Mouse (Mus musculus): ENCODE results near the gene Snrpa1. TPM values are rescaled to one million over a fixed set of nuclear protein-coding genes. Genes with fewer than 3 reads are reported as not detected.
"Not testable (repeated sequence)": the region's sequence is repeated elsewhere in the genome, so short reads cannot be mapped to it uniquely, and the experiment has no call there.

Gene Snrpa1
- polyA plus RNA-seq, 1 experiment from 2014 or later = 158 TPM

DNA sequence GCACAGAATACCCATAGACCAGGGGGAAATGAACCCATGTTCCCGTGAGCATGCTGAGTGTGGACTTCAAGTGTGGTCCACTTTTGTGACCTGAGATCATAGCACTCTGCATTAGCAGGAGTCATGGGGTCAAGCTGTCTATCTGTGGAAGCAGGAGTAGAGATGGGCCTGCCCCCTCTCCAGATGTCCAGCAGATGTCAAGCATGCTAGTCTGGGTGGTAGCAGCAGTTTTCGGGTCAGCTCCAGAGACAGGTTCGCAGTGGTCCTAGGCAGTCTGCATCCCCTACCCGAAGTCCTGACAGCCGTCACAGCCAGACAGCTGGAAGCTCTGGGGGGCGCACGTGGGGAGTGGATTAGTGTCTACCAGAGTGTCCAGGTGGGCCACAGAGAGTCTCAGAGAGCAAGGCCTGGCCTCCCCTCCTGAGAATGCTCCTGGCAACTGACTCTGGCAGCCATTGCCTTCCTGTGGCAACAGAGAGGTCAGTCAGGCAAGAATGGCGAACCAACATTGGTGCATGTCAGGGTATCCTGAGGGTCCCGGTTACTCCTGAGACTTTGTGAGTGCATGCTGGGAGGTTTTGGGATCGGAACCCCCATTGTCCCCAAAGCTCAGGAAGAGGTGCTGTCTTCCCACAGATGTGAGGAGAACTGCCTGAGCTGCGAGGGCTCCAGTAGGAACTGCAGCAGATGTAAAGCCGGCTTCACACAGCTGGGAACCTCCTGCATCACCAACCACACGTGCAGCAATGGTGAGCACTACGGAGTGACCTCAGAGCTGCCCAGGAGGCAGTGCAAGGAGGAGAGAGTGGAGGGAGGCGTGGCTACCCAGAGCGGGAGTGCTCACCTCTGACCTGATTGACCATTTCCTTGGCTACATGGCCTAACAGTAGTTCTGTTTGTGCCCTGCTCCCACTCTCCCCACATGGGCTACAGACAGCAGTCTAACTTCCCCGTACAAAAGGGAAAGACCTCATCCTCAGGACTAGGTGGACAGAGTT is 11.6 kb upstream of the Snrpa1 start:
- Histone ChIP-seq H3K4me1 (peaks cover 40% of the 10 kb centered on the region), H3K4me2 (replicated peaks) (no peak overlapping the region), H3K27ac (replicated peaks) (no peak overlapping the region), H3K36me3 (no peaks in the 10 kb centered on the region), H3K9me3 (replicated peaks) (no peaks in the 10 kb centered on the region), H3K9ac (no peak overlapping the region), H3K4me3 (replicated peaks) (no peak overlapping the region), H3K27me3 (peaks cover 8% of the 10 kb centered on the region; the same call in 1 of the 2 replicates)
- ATAC-seq (ENCODE audit: insufficient number of reproducible peaks, low FRiP score, low TSS enrichment, low read depth) = no peak
- 42% methylated on average over 17 of the region's 17 CpGs for WGBS

DNA sequence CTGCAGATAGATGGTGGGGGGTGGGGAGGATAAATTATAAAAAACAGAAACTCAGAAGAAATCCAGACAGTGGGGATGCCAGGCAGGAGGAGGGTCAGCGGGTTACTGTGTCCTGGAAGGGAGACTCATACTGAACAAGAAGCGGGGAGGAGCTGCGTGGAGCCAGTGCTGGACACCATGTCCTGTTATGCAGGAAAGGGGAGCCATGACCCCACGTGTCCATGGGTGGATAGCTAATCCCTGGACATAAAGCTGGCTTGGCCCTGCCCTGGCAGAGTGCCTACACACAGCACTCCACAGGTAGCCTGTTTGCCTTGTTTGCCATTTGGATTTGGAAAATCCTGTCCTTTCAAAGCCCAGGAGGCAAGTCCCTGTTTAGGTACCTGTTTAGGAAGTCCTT is 10.8 kb upstream of the Snrpa1 start:
- 76% methylated on average over 4 of the region's 4 CpGs for WGBS
- Histone ChIP-seq H3K9me3 (replicated peaks) (no peaks in the 10 kb centered on the region), H3K9ac (no peak overlapping the region), H3K27me3 (peaks cover 8% of the 10 kb centered on the region; the same call in 1 of the 2 replicates), H3K27ac (replicated peaks) (no peak overlapping the region), H3K4me3 (replicated peaks) (no peak overlapping the region), H3K4me1 (peaks cover 40% of the 10 kb centered on the region), H3K36me3 (no peaks in the 10 kb centered on the region), H3K4me2 (replicated peaks) (no peak overlapping the region)
- ATAC-seq (ENCODE audit: insufficient number of reproducible peaks, low FRiP score, low TSS enrichment, low read depth) = 0 out of 2 replicates have a peak, but pooled peaks have one; percentile 22

DNA sequence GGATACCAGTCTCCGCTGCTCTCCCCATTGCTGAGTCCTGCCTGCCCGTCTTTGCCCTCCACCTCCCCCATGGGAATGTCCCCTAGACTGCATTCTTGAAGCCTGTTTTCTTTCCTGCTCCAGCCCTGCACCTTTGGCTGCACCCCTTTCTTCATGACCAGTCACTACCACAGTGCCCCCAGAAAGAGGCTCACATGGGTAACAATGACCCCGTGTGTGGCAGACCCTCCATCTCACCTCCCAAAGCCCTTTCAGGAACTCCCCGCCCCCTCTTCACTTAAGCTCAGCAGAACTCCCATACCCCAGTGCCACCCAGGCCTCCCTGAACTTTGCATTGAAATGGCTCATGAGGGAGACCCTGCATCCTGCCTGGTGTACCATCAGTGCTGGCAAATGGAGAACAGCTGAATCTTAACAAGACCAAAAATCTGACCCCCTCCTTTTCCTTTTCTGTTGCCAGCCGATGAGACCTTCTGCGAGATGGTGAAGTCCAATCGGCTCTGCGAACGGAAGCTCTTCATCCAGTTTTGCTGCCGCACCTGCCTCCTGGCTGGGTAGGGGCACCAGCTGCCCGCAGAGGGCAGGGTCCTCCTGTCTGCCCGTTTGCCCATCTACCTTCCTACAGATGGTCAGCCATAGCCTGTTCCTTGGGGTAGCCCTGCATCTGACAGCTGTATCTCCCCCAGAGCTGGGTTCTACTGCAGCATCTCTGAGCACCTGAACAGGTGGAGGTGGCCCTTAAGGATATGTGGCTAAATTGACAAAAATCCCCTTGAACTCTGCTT is 10.2 kb upstream of the Snrpa1 start:
- Histone ChIP-seq H3K4me2 (replicated peaks) (no peak overlapping the region), H3K9me3 (replicated peaks) (no peaks in the 10 kb centered on the region), H3K36me3 (no peaks in the 10 kb centered on the region), H3K9ac (no peak overlapping the region), H3K27ac (replicated peaks) (no peak overlapping the region), H3K27me3 (peaks cover 8% of the 10 kb centered on the region; the same call in 1 of the 2 replicates), H3K4me3 (replicated peaks) (no peak overlapping the region), H3K4me1 (peaks cover 34% of the 10 kb centered on the region)
- ATAC-seq (ENCODE audit: insufficient number of reproducible peaks, low FRiP score, low TSS enrichment, low read depth) = no peak
- WGBS = 81% methylated on average over 12 of the region's 12 CpGs

DNA sequence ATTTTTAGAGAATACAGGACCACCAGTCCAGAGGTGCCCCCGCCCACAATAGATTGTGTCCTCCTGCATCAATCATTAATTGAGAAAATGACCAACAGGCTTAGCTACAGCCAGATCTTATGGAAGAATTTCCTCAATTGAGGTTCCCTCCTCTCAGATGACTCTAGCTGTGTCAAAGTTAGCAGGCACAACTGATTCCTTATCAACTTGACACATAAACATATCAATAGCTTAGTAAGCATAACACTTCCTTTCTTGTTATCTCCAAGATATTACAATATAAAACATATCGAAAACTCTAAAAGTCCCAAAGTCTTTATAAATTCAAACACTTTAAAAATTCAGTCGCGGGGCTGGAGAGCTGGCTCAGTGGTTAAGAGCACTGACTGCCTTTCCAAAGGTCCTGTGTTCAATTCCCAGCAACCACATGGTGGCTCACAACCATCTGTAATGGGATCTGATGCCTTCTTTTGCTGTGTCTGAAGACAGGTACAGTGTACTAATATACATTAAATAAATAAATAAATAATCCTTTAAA is 4.8 kb upstream of the Snrpa1 start:
- Histone ChIP-seq H3K4me3 (replicated peaks) (no peak overlapping the region), H3K4me2 (replicated peaks) (no peak overlapping the region), H3K4me1 (no peaks in the 10 kb centered on the region), H3K27ac (replicated peaks) (no peak overlapping the region), H3K27me3 (no peaks in the 10 kb centered on the region), H3K9ac (no peak overlapping the region), H3K9me3 (replicated peaks) (no peaks in the 10 kb centered on the region), H3K36me3 (no peaks in the 10 kb centered on the region)
- ATAC-seq (ENCODE audit: insufficient number of reproducible peaks, low FRiP score, low TSS enrichment, low read depth) = no peak
- 89% methylated on average over 4 of the region's 4 CpGs for WGBS

DNA sequence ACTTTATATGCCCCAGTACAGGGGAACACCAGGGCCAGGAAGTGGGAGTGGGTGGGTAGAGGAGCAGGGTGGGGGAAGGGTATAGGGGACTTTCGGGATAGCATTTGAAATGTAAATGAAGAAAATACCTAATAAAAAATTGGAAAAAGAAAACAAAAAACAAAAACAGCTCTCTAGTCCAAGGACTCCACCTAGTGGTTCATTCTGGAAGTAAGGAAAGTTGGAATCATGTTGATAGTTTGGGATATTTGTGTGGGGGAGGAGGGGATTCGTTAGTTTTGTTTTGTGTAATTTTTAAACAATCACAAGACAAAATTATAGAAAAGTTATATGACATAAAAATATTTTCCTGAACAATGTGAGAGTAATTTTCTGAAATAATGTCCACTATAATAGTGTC is 3.4 kb upstream of the Snrpa1 start:
- not testable (repeated sequence) for H3K9ac ChIP-seq; H3K4me2 ChIP-seq (replicated peaks); H3K27ac ChIP-seq (replicated peaks); H3K36me3 ChIP-seq; H3K4me3 ChIP-seq (replicated peaks); ATAC-seq (ENCODE audit: insufficient number of reproducible peaks, low FRiP score, low TSS enrichment, low read depth); H3K4me1 ChIP-seq; H3K27me3 ChIP-seq; H3K9me3 ChIP-seq (replicated peaks)
- WGBS = 13% methylated on average over 2 of the region's 2 CpGs

DNA sequence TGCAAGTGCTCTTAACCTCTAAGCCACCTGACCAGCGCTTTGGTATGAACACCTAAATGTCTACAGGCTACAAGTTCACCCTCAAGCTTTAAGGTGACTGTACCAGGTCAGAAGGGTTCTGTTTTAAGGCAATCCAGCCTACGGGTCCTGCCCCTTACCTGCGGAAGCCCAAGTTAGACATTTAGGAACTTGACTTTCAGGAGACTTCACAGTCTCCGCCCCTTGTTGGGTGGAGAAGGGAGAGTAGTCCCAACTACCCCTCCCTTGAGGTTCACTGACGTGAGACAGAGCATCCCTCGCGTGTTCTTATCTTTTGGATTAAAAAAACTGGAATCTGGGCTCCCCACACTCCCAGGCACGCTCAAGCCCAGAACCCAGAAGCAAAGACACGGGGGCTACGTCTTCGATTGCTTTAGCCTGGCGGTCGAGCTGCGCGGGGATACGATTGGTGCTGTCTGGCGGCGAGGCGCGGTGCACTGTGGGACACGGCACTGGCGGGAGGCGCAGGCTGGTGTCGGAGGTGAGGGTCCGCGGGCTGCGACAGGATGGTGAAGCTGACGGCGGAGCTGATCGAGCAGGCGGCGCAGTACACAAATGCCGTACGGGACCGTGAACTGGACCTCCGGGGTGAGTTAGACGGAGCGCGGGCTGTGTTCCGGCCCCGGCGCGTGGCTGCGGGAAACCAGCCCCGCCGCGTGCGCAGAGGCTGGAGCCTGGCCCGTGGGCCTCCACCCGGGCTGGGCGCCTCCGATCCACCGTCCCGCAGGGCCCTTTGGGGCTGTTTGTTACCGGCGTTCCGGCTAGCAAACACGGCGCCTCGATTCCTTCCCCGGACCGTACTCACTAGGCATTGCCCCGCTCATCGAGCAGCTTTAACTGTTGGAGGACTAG is 1.5 kb downstream of the Snrpa1 start:
- ATAC-seq (ENCODE audit: insufficient number of reproducible peaks, low FRiP score, low TSS enrichment, low read depth) = peak; percentile 91
- Histone ChIP-seq H3K9me3 (replicated peaks) (no peaks in the 10 kb centered on the region), H3K4me3 (replicated peaks) (peak overlapping the region; percentile 98), H3K4me2 (replicated peaks) (peak overlapping the region; percentile 82), H3K9ac (peak overlapping the region; percentile 91), H3K36me3 (peaks cover 18% of the 10 kb centered on the region), H3K4me1 (peaks cover 14% of the 10 kb centered on the region), H3K27ac (replicated peaks) (peak overlapping the region; percentile 69), H3K27me3 (no peaks in the 10 kb centered on the region)
- WGBS = under 1% methylated on average over 64 of the region's 64 CpGs

DNA sequence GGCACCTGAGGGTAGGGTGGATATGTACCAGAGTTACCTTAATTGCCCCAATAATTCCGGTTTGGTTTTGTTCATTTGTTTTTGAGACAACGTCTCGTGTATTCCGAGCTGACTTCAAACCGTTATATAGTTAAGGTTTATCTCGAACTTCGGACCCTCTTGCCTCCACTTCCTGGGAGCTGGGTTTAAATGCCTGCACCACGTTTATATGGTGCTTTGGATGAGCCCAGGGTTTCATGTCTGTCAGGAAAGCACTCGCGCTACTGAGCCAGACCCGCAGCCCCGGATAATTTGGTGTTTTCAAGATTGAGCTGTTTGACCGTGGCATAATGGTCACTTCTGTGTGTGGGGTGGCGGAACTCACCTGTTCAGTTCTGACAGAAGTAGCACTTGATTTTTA is 2.3 kb downstream of the Snrpa1 start:
- no peaks in the 10 kb centered on the region for H3K9me3 ChIP-seq (replicated peaks)
- H3K27me3 ChIP-seq = no peaks in the 10 kb centered on the region
- no peak for ATAC-seq (ENCODE audit: insufficient number of reproducible peaks, low FRiP score, low TSS enrichment, low read depth)
- peaks cover 23% of the 10 kb centered on the region for H3K36me3 ChIP-seq
- peak overlapping the region; percentile 98 for H3K4me3 ChIP-seq (replicated peaks)
- 2% methylated on average over 14 of the region's 14 CpGs for WGBS
- peak overlapping the region; percentile 91 for H3K9ac ChIP-seq
- no peak overlapping the region for H3K27ac ChIP-seq (replicated peaks)
- H3K4me1 ChIP-seq = peaks cover 14% of the 10 kb centered on the region
- H3K4me2 ChIP-seq (replicated peaks) = peak overlapping the region; percentile 82

DNA sequence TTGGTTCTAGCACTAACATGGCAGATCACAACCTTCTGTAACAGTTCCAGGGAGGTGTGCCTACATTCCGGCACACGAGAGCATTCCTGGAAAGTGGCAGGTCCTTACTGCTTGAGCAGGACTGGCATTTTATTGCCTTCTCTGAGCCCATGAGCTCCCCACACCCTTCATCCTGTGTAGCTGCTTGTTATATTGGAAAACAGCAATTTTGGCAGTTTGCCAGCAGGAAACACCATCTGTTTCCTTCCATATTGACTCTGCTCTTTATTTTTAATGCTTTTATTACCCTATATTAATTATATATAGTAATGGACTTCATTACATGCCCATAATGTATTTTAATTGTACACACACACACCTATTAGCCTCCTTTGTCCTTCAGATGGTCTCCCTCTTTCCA is 17.6 kb downstream of the Snrpa1 start:
- Histone ChIP-seq H3K36me3 (peaks cover 58% of the 10 kb centered on the region), H3K9ac (no peak overlapping the region), H3K4me3 (replicated peaks) (no peak overlapping the region), H3K4me2 (replicated peaks) (no peak overlapping the region), H3K27ac (replicated peaks) (no peak overlapping the region), H3K27me3 (no peaks in the 10 kb centered on the region), H3K9me3 (replicated peaks) (no peaks in the 10 kb centered on the region), H3K4me1 (peaks cover 20% of the 10 kb centered on the region)
- WGBS = 76% methylated on average over 2 of the region's 2 CpGs
- ATAC-seq (ENCODE audit: insufficient number of reproducible peaks, low FRiP score, low TSS enrichment, low read depth) = no peak

DNA sequence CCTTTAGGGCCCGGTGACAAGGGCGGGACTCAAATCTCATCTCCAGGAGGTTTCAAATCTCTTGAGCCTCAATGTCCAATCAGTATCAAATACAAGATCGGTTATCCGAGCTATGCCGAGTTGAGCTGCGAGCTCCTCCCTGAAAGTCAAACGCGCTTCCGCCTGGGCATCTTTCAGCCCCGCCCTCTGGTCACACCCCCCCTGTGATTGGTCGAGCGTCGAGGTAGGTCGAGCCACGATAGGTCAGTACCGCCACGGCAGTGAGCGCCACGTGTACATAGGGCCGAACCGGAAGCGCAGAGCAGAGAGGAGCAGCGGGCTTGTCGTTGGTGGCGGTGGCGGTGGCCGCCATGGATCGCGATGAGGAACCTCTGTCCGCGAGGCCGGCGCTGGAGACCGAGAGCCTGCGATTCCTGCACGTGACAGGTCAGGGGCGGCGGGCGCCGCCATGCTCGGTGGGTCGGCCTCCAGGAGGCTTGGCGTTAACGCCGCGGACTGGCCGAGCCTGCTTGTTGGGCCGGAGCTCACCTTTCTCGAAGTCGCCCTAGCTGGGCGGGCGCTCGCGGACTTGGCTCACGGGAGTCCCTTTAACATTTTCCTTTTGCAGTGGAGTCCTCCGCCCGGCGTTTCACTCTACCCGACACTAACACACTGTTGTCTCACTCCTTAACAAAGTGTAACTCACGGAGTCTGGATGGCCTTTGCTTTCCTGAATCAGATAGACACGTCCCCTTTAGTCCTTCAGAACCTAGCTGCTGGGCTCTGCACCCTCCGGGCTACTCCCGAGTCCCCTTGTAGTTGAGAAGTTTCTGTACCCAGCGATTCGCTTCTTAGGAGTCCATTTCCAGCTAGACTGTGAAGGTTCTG is 20.8 kb downstream of the Snrpa1 start, which contains the start of gene Selenos:
Selenos (plus strand) TSS at position 286 of the 867 bp plus-strand sequence.
- peak within 1 kb of the TSS; percentile 92 for H3K4me3 ChIP-seq (replicated peaks)
- H3K9me3 ChIP-seq (replicated peaks) = no peaks in the 10 kb centered on the region
- peak within 1 kb of the TSS; percentile 87 for H3K27ac ChIP-seq (replicated peaks)
- H3K4me1 ChIP-seq = peaks cover 30% of the 10 kb centered on the region
- no peaks in the 10 kb centered on the region for H3K27me3 ChIP-seq
- ATAC-seq (ENCODE audit: insufficient number of reproducible peaks, low FRiP score, low TSS enrichment, low read depth) = peak; percentile 99
- H3K36me3 ChIP-seq = peaks cover 52% of the 10 kb centered on the region
- peak within 1 kb of the TSS; percentile 71 for H3K4me2 ChIP-seq (replicated peaks)
- WGBS = under 1% methylated on average over 65 of the region's 65 CpGs
- peak within 1 kb of the TSS; percentile 76 for H3K9ac ChIP-seq

DNA sequence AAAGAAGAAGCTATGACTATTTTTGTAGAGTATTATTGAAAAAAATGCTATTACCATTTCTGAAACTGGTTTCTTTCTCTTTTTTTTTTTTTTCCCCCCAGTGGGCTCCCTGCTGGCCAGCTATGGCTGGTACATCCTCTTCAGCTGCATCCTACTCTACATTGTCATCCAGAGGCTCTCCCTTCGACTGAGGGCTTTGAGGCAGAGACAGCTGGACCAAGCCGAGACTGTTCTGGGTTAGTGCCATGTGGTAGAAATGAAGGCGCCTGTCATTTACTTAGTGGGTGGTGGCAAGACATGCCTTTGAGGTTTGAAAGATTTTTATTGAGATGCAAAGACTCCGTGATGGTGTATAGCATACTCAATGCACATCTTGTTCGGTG is 21.4 kb downstream of the Snrpa1 start:
- WGBS = 22% methylated on average over 5 of the region's 5 CpGs
- Histone ChIP-seq H3K27ac (replicated peaks) (peak overlapping the region; percentile 87; the same call in 1 of the 2 replicates), H3K4me3 (replicated peaks) (peak overlapping the region; percentile 92), H3K4me2 (replicated peaks) (peak overlapping the region; percentile 71), H3K27me3 (no peaks in the 10 kb centered on the region), H3K9ac (peak overlapping the region; percentile 76), H3K4me1 (peaks cover 31% of the 10 kb centered on the region), H3K36me3 (peaks cover 50% of the 10 kb centered on the region), H3K9me3 (replicated peaks) (no peaks in the 10 kb centered on the region)
- no peak for ATAC-seq (ENCODE audit: insufficient number of reproducible peaks, low FRiP score, low TSS enrichment, low read depth)
